Mouse (Mus musculus) kidney, embryonic 16.5 days (tissue): ENCODE results near the gene Mpdu1. TPM values are rescaled to one million over a fixed set of nuclear protein-coding genes. Genes with fewer than 3 reads are reported as not detected.

Experiments
- ATAC-seq: fragments of 200-750 bp; cut with Nextera tagmentation; 2 replicates; pipeline ENCODE4 v1.8.0; 2017; ENCODE audit warnings: moderate TSS enrichment; ENCODE audit not compliant: low FRiP score, low TSS enrichment
- H3K27ac ChIP-seq: fragments of 300-500 bp; sonication (generic); 2 replicates; pipeline ENCODE4 v1.5.1; 2014; ENCODE audit warnings: low read length
- H3K27me3 ChIP-seq: fragments of 300-500 bp; sonication (generic); 2 replicates; pipeline ENCODE4 v1.6.1; 2014; ENCODE audit warnings: low read length, control low read depth, mixed read lengths; ENCODE audit not compliant: insufficient read depth
- H3K36me3 ChIP-seq: fragments of 300-500 bp; sonication (generic); 2 replicates; pipeline ENCODE4 v1.6.1; 2014; ENCODE audit warnings: low read length, control low read depth, mixed read lengths; ENCODE audit not compliant: insufficient read depth
- H3K4me1 ChIP-seq: fragments of 300-500 bp; sonication (generic); 2 replicates; pipeline ENCODE4 v1.6.1; 2014; ENCODE audit warnings: low read length, control low read depth, mixed read lengths; ENCODE audit not compliant: insufficient read depth
- H3K4me2 ChIP-seq: fragments of 300-500 bp; sonication (generic); replicated peaks from 2 replicates; pipeline ENCODE4 v1.6.1; 2014; ENCODE audit warnings: low read depth, low read length
- H3K4me3 ChIP-seq: fragments of 300-500 bp; sonication (generic); 2 replicates; pipeline ENCODE4 v1.5.1; 2014; ENCODE audit warnings: mild to moderate bottlenecking, low read length
- H3K9ac ChIP-seq: fragments of 300-500 bp; sonication (generic); replicated peaks from 2 replicates; pipeline ENCODE4 v1.6.1; 2014; ENCODE audit warnings: low read length
- H3K9me3 ChIP-seq: fragments of 300-500 bp; sonication (generic); 2 replicates; pipeline ENCODE4 v1.6.1; 2016; ENCODE audit warnings: low read length, control low read depth
- WGBS: fragments of 180-500 bp; shearing (Covaris S2); extraction: QIAGEN DNeasy Blood & Tissue Kit; methylation state at CpG from one replicate; pipeline ENCODE4 v1.1.7; 2014; 5-methylcytosine and 5-hydroxymethylcytosine counted together
- polyA plus RNA-seq: library from polyadenylated mRNA; unstranded; fragments of >200 nt; fragmentation: Nextera tagmentation; extraction: Ambion mirVana; gene quantifications from 2 replicates; pipeline ENCODE4 v1.2.1, GENCODE M21; 2015

Mpdu1 gene
- polyA plus RNA-seq, 1 experiment from 2014 or later = 84.0 TPM

- 72% methylated on average over 5 of the region's 5 CpGs for WGBS
- H3K27ac ChIP-seq = no peak overlapping the region
- H3K4me2 ChIP-seq = 0 out of 2 replicates have a peak overlapping the region, but pooled peaks have one; percentile 32
- peak overlapping the region; percentile 50; the same call in 1 of the 2 replicates for H3K9ac ChIP-seq
- H3K4me3 ChIP-seq = no peak overlapping the region
- ATAC-seq = no peak
- peaks cover 18% of the 10 kb centered on the region for H3K4me1 ChIP-seq
- no peaks in the 10 kb centered on the region for H3K27me3 ChIP-seq
- no peaks in the 10 kb centered on the region for H3K9me3 ChIP-seq
- H3K36me3 ChIP-seq = peaks cover 56% of the 10 kb centered on the region
Measured at GRCm38 (mm10) chr11:69656065-69656455, 6.4 kb downstream of the Mpdu1 start.

DNA sequence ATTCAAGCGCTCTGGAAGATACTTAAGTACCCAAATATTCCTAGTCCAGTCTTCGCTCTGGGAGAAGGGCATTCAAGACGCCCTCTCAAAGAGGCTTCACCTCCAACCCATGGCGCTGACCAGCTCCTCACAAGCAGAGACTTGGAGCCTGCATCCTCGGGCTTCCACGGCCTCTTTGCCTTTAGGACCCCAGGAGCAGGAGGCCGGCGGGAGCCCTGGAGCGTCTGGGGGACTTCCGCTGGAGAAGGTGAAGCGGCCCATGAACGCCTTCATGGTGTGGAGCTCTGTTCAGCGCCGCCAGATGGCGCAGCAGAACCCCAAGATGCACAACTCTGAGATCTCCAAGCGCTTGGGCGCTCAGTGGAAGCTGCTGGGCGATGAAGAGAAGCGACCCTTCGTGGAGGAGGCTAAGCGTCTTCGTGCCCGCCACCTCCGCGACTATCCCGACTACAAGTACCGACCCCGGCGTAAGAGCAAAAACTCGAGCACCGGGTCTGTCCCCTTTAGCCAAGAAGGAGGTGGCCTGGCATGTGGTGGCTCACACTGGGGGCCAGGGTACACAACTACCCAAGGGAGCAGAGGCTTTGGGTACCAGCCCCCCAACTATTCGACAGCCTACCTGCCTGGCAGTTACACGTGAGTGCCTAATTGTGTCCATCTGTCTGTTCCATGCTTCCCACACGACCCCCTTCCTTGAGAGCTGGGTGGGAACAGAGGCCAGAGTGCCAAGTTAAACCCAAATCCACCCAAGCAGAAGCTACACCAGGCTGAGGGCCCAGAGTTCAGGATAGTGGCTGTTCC, 7.0 kb downstream of the Mpdu1 start, which contains the start of gene Sox15:
TSS of gene Sox15 (plus strand) at position 51 of the 801 bp plus-strand sequence.
- Histone ChIP-seq H3K4me2 (peak within 1 kb of the TSS; percentile 32; the same call in 1 of the 2 replicates), H3K4me1 (peaks cover 18% of the 10 kb centered on the region), H3K27ac (peak within 1 kb of the TSS; percentile 57; the same call in 1 of the 2 replicates), H3K27me3 (no peaks in the 10 kb centered on the region), H3K9ac (peak within 1 kb of the TSS; percentile 50), H3K9me3 (no peaks in the 10 kb centered on the region), H3K4me3 (peak within 1 kb of the TSS; percentile 18; the same call in 1 of the 2 replicates), H3K36me3 (peaks cover 62% of the 10 kb centered on the region)
- 18% methylated on average over 34 of the region's 34 CpGs for WGBS
- ATAC-seq = peak; percentile 87

DNA sequence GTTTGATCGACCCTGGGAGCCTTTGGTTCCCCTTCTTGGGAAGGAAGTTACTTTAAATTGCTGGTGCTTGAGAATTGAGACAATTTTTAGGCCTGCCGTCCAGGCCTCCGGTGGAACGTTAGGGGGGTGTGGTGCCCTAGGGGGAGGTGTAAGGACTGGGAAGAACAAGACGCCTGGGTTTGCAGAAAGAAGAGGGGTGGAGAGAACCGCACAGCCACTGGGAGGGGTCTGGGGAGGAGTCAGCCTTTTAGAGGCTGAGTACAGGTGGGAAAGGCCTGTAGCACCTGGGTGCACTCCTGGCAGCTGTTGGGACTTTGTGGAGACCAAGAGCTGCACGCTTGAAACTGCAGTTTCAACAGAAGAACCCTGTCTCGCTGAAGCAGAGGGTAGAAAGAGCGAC, 7.7 kb downstream of the Mpdu1 start:
- no peak overlapping the region for H3K9ac ChIP-seq
- no peak overlapping the region for H3K4me2 ChIP-seq
- WGBS = 32% methylated on average over 9 of the region's 9 CpGs
- peaks cover 69% of the 10 kb centered on the region for H3K36me3 ChIP-seq
- no peaks in the 10 kb centered on the region for H3K9me3 ChIP-seq
- H3K4me3 ChIP-seq = no peak overlapping the region
- H3K4me1 ChIP-seq = peaks cover 18% of the 10 kb centered on the region
- peak overlapping the region; percentile 57; the same call in 1 of the 2 replicates for H3K27ac ChIP-seq
- ATAC-seq = no peak
- no peaks in the 10 kb centered on the region for H3K27me3 ChIP-seq

GRCm38 (mm10) chr11:69653399-69653798, 9.0 kb downstream of the Mpdu1 start:
- peaks cover 71% of the 10 kb centered on the region for H3K36me3 ChIP-seq
- 67% methylated on average over 5 of the region's 5 CpGs for WGBS
- 0 out of 2 replicates have a peak overlapping the region, but pooled peaks have one; percentile 14 for H3K27ac ChIP-seq
- no peak overlapping the region for H3K4me3 ChIP-seq
- no peak for ATAC-seq
- H3K9me3 ChIP-seq = no peaks in the 10 kb centered on the region
- H3K9ac ChIP-seq = no peak overlapping the region
- peaks cover 18% of the 10 kb centered on the region for H3K4me1 ChIP-seq
- H3K27me3 ChIP-seq = no peaks in the 10 kb centered on the region
- H3K4me2 ChIP-seq = no peak overlapping the region

GRCm38 (mm10) chr11:69645860-69646259, 16.6 kb downstream of the Mpdu1 start:
- Histone ChIP-seq H3K4me3 (no peak overlapping the region), H3K9me3 (no peaks in the 10 kb centered on the region), H3K27me3 (no peaks in the 10 kb centered on the region), H3K9ac (no peak overlapping the region), H3K27ac (no peak overlapping the region), H3K4me1 (no peaks in the 10 kb centered on the region), H3K36me3 (peaks cover 76% of the 10 kb centered on the region), H3K4me2 (no peak overlapping the region)
- ATAC-seq = no peak
- 90% methylated on average over 5 of the region's 5 CpGs for WGBS

DNA sequence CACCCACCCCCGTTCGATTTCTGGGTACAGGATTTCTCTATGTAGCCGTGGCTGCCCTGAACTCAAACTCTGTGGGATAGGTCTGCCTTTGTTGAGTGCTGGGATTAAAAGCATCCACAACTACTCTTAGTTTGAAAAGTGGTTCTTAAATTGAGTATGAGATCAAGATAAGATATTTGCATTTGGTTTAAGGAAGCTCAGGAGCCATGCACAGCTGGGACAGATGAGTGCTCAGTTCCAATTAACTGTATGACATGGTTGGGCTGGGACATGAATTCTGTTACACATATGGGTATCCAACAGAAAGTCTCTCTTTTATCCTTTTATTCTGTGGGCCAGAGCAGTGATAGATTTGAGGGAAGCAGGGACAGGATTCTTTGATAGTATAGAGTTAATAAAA, 27.0 kb downstream of the Mpdu1 start:
- Histone ChIP-seq H3K27me3 (no peaks in the 10 kb centered on the region), H3K4me2 (no peak overlapping the region), H3K9me3 (no peaks in the 10 kb centered on the region), H3K27ac (no peak overlapping the region), H3K4me1 (peaks cover 26% of the 10 kb centered on the region), H3K36me3 (peaks cover 15% of the 10 kb centered on the region), H3K9ac (no peak overlapping the region), H3K4me3 (no peak overlapping the region)
- 76% methylated on average over 3 of the region's 3 CpGs for WGBS
- ATAC-seq = no peak

GRCm38 (mm10) chr11:69633128-69633866, 29.1 kb downstream of the Mpdu1 start:
- peak overlapping the region; percentile 96 for H3K27ac ChIP-seq
- peak overlapping the region; percentile 96 for H3K4me3 ChIP-seq
- WGBS = under 1% methylated on average over 43 of the region's 50 CpGs
- H3K4me2 ChIP-seq = peak overlapping the region; percentile 84
- H3K9me3 ChIP-seq = no peaks in the 10 kb centered on the region
- no peaks in the 10 kb centered on the region for H3K27me3 ChIP-seq
- ATAC-seq = peak; percentile 69
- peaks cover 26% of the 10 kb centered on the region for H3K4me1 ChIP-seq
- H3K36me3 ChIP-seq = peaks cover 3% of the 10 kb centered on the region; the same call in 1 of the 2 replicates
- H3K9ac ChIP-seq = peak overlapping the region; percentile 99

DNA sequence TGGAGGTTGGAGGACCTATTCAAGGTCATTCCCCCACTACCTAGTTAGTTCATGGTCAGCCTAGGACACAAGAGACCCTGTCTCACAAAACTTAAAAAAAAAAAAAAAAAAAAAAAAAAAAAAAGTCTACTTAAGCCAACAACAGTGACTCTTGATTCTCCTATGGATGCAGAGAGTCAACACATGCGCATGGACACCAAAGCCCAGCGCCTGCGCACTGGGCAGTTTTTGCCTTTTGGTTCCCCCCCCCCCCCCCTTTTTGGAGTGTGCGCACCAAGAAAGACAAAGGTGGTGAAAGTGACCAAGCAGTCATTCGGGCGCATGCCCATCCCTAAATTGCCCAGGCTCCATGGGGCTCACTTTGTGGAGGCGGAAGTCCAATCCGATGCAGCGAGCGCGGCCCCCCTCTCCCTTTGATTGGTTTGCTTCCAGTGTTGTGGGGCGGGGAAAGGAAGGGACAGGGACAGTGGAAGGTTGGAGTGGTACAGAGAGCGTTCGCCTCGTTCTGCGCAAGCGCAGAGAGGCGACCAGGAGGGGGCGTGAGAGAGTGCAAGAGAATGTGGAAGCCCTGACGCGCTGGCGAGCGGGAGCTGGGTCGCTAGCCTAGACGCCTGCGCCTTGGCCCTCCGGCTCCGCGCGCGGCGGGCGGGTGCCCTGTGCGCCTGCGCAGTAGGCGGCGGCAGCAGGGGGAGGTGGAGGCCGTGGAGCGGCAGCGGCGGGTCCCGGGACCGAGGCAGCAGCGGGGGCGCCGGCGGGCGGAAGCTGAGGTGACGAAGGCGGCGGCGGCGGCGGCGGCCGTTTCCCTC, 30.0 kb downstream of the Mpdu1 start, which contains the start of gene Fxr2:
TSS of gene Fxr2 (plus strand) at position 707 of the 806 bp plus-strand sequence.
- Histone ChIP-seq H3K4me1 (peaks cover 26% of the 10 kb centered on the region), H3K36me3 (no peaks in the 10 kb centered on the region), H3K9me3 (no peaks in the 10 kb centered on the region), H3K4me3 (peak within 1 kb of the TSS; percentile 96), H3K4me2 (peak within 1 kb of the TSS; percentile 84), H3K27me3 (no peaks in the 10 kb centered on the region), H3K27ac (peak within 1 kb of the TSS; percentile 96), H3K9ac (peak within 1 kb of the TSS; percentile 99)
- ATAC-seq = peak; percentile 99
- 0% methylated on average over 56 of the region's 56 CpGs for WGBS

DNA sequence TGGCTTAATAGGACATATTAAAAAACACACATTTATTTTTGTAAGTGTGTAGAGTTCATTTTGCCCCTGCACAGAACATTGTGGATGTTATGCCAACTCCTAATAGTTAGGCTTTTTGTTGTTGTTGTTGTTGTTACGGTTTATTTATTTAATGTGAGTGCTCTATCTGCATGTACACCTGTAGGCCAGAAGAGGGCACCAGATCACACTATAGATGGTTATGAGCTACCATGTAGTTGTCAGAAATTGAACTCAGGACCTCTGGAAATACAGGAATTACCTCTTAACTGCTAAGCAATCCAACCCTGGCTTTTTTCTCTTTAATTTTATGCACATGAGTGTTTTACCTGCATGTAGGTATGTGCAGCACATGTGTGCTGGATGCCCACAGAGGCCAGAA, 32.6 kb downstream of the Mpdu1 start:
- no peak for ATAC-seq
- Histone ChIP-seq H3K27ac (no peak overlapping the region), H3K4me2 (no peak overlapping the region), H3K27me3 (no peaks in the 10 kb centered on the region), H3K4me3 (no peak overlapping the region), H3K4me1 (peaks cover 17% of the 10 kb centered on the region), H3K9me3 (no peaks in the 10 kb centered on the region), H3K36me3 (no peaks in the 10 kb centered on the region), H3K9ac (no peak overlapping the region)
- WGBS = 59% methylated on average over 1 of the region's 1 CpGs
